Mouse (Mus musculus) left cerebral cortex, adult 11 months (tissue): Measurements from ENCODE around the gene Rpl6.

Source experiments
- DNase-seq: peaks from one replicate; pipeline ENCODE4 v3.0.0; 2022; ENCODE audit warnings: low spot score

Rpl6 gene

DNA sequence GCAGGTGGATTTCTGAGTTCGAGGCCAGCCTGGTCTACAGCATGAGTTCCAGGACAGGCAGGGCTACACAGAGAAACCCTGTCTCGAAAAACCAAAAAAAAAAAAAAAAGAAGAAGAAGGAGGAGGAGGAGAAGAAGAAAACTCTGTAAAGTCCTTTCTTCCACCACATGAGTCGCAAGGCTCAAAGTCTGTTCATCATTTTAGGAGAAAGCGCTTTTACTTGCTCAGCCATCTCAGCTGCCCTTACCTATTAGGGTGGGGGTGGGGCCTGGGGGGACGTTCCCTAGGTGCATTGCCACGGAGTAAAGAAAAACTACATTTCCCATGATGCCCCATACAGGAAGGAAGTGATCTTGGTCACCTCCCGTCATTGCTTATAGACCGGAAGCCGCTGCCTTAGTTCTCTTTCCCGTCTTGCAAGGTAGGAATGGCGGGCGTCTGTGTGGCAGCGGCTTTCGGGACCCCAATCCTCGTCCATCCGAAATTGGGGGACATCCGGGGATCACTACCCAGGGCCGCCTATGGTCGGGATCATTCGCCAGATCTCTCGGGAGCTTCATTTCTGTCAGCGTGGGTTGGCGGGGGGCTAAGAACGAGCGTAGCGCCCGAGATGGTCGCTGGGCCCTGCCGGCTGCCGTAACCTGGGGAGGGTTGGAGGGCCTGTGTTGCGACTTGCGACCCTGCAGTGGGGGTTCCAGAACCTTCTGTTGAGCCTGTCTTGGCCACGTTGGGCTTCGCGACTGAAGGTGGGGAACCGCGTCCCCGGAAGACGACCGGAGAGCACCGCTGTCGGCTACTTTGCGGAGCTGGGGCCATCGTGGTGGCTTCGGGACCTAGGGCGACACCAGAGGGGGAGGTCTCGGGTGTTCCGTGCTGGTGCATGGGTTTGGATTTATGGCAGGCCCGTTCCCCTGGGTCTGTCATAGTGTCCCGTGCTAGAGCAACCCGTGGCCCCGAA lies at the start of gene Rpl6:
Gene Rpl6 (plus strand): TSS at position 350 of the 958 bp plus-strand sequence.
- peak; percentile 80 for DNase-seq

DNA sequence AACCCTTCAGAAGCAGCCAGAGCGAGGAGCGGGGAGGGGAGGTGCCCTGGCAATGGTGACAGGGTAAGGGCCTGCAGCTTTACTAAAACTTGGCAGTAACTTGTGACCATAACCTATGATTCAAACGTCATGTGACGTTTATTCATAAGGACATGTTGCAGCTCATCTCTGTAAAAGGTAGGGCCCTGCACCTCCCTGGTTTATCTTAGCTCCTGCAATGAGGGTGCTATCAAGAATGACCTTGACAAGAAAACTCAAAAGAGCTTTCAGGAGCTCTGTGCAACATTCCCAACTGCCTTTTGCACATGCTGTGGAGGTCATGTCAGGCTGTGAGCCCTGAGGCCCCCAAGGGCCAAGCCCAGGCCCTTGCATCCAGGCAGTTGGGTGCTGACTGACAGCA lies 48.2 kb upstream of the Rpl6 start:
- no peak for DNase-seq

DNA sequence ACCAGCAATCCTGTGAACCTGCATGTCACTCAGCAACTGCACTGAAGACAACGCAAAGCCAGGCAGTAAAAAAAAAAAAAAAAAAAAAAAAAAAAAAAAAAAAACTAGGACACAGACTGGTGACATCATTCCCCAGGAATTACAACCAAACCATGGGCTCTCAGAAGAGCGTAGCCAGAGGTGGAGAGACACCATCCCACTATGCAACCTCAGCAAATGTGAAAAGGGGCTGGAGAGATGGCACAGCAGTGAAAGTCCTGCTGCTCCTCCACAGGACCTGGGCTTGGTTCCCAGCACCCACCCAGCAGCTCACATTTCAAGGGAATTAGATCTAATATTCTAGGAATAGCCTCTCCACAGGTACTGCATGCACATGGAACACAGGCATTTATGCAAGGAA lies 47.3 kb upstream of the Rpl6 start:
- DNase-seq = no peak

DNA sequence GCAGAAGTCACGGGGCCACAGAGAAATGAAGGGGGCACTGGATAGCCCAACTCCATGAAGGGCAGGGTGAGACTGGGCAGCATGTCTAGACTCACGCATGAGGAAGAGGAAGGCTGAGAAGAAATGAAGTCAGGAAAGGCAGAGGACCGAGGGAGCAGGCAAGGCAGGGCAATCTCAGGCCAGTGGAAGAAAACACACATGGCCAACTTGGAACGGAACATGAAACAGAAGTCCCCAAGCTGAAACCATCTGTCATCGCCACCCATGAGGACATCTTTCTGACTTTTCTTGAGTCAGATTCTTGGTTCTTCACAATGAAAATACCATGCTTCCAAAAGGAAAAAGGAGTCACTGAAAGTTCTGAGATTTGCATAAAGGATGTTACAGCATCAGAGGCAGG lies 46.8 kb upstream of the Rpl6 start:
- DNase-seq = no peak

DNA sequence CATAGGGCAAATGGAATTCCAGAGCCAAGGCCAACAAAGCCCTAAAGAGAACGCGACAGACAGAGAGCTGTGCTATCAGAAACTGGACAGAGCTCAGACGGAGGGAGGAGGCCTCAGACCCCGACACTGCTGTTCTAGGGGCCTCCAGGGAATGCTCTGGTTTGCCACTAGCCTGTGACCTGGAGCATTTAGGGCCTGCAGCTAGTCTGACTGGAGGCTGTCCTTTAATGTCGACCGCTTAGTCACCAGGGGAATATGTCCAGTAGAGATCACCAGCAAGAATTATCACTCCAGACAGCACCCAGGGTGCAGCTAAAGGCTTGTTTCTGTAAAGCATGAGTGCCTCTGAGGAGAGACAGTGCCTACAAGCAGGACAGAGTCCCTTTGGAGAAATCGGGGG lies 45.3 kb upstream of the Rpl6 start:
- no peak for DNase-seq

DNA sequence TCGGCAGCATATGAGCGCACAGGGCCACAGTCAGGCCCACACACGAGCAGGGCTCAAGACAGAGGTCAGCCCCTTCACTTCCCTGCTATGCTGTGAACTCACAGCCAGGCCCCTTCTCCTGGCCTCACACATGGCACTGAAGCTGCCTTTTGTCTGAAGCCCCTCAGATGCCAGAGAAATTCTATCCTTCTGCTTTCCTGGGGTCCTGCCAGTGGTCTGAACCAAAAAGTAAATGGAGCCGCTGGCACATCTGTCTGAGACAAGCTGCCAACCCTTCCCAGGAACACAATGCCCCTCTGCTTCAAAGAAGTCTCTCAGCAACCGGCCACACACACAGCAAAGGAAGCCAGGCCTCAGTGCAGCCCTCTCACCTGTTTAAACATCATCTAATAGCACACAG lies 42.0 kb upstream of the Rpl6 start:
- no peak for DNase-seq

DNA sequence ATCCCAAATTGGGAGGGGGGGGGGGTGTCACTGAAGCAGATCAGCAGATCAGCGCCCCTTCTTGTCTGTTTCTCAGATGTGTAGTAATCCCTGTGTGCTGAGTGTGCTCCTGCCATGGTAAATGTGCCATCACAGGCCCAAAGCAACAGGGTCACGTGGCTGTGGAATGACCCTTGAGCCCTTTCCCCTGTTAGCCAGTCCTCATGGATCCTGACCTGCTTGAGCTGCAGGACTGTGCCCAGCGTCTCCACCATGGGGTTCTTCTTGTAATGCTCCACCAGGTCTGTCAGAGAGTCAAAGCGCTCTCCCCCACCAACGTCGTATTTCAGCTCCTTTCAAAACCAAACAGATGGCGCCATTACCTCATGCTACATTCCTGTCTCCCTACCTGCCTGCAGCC lies 41.4 kb upstream of the Rpl6 start:
- DNase-seq = no peak

DNA sequence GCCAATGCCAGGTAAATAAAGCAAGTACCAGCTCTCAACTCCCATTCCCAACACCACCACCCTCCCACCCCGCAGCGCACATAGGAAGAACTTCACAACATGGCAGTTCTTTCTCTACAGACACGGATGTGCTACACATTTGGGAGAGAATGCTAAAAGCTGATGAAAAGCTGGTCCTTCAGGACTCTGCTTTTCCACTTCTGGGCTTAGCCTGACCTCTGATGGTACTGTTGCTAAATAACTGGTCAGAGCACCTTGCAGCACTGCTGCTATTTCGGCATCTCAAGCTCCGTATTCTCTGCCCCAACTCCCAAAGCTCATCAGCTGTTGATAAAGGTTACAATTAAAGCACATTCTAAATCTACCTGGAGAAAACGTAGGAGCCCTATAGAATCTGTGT lies 37.4 kb upstream of the Rpl6 start:
- DNase-seq = no peak

DNA sequence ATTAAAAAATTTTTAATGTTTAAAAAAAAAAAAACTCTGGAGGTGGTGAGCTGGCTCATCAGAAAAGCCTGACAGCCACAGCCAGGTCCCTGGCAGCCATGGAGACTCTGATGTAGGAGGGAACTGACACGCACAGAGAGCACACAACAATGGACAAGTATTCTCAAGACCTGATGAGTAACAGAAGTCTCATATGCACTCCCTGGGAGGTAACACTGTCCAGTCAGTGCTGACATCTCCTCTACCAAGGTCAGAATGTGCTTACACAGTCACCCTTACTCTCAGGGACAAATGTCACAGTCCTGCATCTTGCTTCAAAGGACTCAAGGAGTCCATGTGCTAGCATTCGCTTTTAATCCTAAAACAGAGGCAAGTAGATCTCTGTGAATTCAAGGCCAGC lies 34.7 kb upstream of the Rpl6 start:
- no peak for DNase-seq

DNA sequence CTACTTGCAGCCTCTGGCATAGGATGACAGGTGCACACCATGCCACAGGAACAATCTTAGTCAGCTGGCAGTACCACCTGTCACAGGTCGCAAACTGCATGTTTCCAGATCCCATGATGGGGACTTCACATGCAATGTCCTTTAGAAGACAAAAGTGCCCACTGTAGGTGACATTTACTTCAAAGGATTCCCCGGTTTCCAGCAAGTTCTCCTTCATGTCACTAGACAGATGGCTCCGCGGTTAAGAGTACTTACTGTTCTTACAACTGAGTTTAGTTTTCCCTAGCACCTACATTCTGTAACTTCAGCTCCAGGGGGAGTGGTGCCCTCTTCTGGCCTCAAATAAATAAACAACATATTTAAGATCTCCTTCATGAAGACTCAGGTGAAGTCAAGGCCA lies 31.4 kb upstream of the Rpl6 start:
- DNase-seq = no peak

DNA sequence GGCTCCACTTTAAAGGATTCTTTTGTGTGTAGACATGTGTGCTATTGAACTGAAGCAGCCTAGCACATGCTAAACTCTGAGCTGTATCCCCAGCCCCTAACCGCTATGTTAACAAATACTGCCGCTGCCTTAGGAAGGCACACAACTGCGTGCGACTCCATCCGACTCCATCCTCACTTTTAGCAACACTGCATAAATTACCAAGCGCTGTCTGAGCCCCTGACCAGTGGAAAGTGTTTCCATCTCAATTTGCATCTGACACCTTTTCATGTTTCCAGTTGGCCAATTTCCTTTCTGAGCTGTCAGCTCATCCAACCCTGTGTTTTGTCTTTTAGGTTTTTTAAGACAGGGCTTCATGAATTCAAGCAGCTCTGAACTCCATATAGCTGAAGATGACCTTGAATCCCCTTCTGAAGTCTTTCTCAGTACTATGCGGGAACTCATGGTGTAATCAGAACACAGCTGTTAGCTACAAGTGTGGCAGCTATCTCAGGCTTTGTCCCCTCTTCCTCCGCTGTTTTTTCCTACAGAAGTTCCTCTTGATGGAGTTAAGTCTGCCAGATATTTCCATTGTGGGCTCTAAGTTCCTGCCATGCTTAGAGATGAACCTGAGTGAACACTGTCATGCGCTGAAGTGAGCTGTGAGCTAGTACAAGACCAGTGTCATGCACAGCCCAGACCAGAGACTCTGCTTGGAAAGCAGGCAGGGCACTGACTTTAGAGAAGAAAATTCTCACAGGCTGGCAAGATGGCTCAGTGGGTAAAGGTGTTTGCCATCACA lies 25.0 kb upstream of the Rpl6 start:
- no peak for DNase-seq

DNA sequence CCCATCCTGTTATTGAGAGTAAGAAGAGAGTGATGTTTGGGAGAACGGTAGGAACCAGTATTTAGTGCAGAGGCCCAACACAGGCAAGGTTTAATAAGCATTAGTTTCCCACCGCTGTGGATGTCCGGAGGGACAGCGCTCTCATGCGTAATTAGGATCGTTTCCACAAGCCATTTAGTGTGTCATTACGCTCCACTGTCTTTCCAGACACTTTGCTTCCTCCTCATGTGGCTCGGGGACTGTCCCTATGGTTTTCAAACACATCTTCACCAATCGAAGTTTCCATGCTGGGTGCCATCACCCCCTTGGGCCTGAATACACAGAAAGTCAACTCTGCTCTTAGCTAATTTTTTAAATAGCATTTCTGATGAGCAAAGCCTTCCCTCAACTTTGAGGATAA lies 21.0 kb upstream of the Rpl6 start:
- no peak for DNase-seq

DNA sequence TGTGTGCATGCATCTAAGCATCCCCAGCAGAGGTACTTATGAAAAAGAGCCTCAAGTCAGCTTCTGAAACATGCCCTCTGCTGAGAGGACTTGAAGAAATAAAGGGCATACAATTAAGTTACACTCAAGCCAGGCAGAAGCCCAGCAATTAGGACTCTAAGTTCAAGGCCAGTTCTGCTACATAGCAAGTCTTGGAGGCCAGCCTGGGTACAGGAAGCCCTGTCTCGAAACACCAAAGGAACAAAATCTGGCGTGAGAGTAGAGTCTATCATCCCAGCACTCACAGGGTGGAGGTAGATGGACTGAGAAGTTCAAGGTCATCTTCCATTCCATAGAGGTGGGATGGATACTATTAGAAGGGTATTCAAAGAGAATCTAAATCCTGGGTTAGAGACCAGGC lies 19.9 kb upstream of the Rpl6 start:
- DNase-seq = no peak

DNA sequence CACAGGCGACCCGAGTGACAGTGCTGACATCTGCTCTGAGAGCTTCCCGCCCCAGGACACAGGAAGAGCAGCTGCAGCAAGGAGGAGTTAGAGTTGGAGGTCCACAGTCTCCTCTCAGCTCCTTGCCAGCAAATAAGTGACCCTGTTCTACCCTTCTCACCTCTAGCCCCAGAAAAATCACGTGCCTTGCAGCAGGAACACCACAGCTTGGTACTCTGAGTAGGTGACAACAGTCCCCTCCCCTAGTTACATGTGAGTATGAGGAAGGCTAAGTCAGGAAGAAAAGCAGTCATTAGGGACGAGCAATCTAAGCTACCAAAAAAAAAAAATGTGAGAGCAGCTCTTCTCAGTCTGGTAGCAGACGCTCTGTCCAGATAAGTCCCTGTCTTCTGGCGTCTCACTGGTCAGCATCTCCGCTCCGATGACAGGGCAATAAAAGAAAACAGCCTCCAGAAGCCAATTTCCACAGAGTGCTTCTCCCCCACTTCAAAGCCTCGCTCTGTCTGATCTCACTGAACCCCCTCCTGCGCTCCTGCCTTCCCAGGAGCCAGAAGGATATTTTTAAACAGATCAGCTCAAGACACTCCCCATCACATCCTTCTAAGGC lies 19.2 kb upstream of the Rpl6 start:
- no peak for DNase-seq

DNA sequence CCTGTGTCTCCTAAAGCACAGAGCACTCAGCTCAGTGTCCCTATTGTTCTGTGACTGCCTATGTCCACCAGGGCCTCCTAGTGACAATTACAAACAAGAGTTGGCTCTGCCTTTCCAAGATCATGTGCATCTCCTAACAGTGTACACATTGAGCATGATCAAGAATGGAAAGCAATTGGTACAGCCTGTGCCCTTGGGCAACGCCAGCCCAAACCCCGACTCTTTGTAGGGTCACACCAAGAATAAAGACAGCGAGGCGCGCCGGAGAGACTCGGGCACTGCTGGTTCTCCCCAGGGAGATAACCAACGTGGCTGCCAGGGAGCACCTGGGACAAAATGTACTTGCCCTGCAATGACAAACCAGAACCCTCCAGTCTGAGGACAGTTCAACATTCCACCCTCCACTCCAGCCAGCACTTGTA lies 16.7 kb upstream of the Rpl6 start:
- no peak for DNase-seq

DNA sequence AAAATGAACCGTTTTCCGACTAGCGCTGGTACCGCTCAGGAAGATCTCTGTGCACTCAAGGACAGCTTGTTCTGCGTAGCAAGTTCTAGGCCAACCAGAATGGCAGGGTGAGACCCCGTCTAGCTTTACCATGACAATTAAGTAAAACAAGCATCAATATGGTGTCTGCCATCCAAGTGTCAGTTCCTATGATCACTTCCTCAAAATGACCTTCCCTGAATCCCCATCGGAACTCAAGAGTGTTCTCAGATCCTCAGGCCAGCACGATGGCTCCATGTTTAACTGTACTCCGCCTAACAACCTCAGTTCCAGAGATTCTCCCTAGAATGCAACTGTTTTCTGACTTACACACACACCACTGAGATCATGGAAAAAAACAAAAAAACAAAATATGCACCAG lies 16.0 kb upstream of the Rpl6 start:
- no peak for DNase-seq

DNA sequence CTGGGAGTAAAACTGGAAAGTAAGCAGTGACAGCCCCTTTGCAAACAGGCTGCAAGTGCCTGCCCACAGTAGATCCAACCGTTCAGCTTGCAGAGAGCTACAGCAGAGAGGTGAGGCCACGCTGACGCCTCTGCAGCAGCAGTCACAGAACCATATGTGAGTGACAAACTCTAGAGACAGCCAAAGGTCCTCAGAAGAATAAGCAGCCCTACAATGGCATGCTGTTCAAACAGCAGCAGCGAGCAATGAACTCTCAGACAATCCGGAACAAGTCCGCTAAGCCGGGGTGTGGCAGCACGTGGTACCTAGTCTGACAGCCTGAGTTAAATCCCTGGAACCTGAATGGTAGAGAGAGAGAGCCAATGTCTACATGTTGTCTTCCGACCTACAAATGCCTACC lies 15.1 kb upstream of the Rpl6 start:
- no peak for DNase-seq

DNA sequence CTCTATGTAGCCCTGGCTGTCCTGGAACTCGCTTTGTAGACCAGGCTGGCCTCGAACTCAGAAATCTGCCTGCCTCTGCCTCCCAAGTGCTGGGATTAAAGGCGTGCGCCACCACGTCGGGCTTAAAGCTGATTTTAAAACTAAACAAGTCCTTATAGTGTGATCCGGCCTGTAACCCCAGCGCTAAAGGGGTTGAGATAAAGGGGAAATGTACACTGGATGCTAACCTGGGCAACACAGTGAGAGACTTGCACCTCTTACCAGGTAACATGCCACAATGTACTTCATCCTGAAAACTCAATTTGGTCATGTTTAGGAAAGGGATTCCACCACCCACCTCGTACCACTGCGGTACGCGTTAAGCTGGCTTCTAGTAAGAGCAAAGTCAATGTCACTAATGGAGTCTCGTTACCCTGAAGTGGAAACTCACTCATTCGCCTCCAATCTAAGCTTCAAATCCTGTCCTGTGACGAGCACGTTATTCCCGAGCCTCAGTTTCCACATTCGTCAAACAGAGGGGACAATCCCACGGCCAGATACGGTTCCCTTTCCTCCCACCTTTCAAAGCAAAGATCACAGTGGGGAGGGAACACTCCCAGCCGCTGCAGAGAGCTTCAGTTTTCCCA lies 14.0 kb upstream of the Rpl6 start:
- no peak for DNase-seq

DNA sequence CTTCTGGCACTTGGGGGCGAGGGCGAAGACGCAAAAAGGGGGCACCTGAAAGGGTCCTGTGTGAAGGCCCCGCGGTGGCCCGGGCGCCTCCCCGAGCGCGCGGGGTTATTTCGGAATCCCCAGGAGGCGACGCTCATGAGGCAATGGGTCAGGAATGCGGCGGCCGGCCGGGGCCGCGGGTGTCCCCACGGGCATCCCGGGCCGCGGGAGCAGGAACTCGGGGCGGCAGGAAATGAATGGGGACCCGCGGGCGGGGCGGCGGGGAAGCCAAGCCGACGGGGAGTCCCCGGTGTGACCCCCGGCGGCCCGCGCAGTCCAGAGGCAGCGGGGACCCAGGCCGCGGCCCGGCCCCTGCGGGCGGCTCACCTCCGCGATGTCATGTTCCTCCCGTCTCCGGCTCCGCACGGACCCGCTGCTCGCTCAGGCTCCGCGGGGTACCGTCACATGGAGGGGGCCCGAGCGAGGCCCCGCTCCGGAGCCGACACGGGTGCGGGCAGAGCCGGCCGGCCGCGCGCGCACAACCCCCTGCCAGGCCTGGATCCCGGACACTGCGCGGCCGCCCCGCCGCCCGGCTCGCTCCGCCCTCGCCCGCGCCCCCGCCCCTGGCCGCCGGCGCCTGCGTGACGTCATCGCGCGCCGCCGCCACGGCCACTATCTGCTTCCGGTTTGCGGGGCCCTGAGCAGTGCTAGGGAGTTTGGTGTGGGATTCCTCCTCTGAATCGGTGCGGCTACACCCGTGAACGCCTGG lies 13.3 kb upstream of the Rpl6 start, which contains the start of gene Ptpn11:
Gene Ptpn11 (minus strand): TSS at position 562 of the 748 bp plus-strand sequence.
- DNase-seq = no peak

DNA sequence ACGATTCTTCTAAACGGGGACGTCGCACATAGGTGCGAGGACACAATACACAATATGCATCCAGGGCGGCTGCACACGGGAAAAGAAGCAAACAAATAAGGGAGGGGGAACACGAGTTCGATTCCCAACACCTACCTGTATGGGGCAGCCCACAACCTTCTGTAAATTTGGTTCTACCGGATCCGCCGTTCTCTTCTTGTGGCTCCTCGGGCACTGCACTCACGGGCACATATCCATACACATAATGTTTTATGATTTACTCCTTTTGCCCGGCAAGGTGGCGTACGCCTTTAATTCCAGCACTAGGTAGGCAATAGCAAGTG lies 12.7 kb upstream of the Rpl6 start:
- DNase-seq = no peak

DNA sequence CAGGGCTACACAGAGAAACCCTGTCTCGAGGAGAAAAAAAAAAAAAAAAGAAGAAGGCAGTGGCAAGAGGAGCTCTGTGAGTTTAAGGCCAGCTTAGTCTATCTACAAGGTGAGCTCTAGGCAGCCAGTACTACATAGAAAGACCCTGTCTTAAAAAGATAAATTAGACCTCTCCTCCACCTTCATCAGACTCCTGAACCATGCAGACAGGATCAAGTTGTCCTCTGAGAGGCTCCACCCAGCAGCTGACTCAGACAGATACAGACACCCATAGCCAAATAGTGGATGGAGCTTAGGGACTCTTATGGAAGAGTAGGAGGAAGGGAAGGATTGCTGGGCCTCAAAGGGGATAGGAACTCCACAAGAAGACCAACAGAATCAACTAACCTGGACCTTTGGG lies 10.1 kb upstream of the Rpl6 start:
- DNase-seq = no peak

DNA sequence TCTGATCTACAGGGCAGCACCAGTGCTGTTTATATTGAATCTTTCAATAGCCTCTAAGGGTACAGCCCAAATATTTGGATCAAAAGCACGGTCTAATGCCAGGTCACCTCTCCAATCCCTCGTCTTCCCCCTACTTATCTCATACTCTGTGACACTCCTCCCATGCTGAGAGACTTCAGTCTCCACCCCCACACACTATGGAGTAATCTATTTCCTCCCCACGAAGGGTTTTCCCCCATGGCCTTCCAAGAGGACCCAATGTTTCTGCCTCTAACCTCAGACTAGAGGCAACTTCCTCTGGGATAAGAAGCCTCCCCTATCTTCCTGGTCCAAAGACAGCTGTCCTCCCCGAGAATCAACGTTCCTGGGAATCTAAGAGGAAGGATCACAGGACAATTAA lies 7.5 kb upstream of the Rpl6 start:
- no peak for DNase-seq
